Mouse (Mus musculus) thymus, adult 2 months (tissue): ENCODE measurements at regions not wholly inside any gene's neighbourhood (a gene's known extent, or its start where the extent isn't known, plus 50 kb on each side); places are given as distances from the start of the nearest gene placed in this dataset.

Experiments
- CTCF ChIP-seq: fragments of 200-500 bp; IDR thresholded peaks from 2 replicates; pipeline ENCODE4 v1.5.1; 2012; ENCODE audit warnings: mild to moderate bottlenecking, control low read depth, low read length, moderate library complexity, borderline replicate concordance; ENCODE audit not compliant: control insufficient read depth, poor library complexity, insufficient read depth; ENCODE audit errors: extremely low read depth
- POLR2A ChIP-seq: fragments of 200-500 bp; IDR thresholded peaks from 2 replicates; pipeline ENCODE4 v1.6.1; 2012; ENCODE audit warnings: mild to moderate bottlenecking, low read length, control low read depth, moderate library complexity; ENCODE audit not compliant: control insufficient read depth, poor library complexity, insufficient read depth; ENCODE audit errors: extremely low read depth

DNA sequence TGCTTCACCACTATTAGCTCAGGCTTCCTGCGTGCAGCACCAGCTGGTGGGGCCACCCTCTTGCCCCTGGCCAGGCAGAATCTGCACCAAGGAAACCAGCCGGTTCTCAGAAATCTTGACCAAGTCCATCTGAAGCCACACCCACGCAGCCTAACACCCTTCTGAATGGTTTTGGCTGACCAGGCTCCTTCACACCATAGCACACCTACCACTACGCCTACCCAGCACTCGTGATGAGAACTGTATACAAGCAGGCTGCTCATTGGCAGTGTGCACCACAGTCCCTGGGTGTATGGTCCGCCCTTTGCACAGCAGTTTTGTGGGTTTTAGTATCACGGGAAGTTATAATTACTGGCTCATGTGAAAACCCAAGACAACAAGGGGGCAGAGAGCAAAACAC is 217.5 kb downstream of the Mroh4 start:
- no peak for TF ChIP-seq POLR2A
- no peak for TF ChIP-seq CTCF
